Mouse (Mus musculus): Measurements from ENCODE around the gene Ppm1h.
"Not testable (repeated sequence)": the region's sequence is repeated elsewhere in the genome, so short reads cannot be mapped to it uniquely, and the experiment has no call there.

Gene Ppm1h

DNA sequence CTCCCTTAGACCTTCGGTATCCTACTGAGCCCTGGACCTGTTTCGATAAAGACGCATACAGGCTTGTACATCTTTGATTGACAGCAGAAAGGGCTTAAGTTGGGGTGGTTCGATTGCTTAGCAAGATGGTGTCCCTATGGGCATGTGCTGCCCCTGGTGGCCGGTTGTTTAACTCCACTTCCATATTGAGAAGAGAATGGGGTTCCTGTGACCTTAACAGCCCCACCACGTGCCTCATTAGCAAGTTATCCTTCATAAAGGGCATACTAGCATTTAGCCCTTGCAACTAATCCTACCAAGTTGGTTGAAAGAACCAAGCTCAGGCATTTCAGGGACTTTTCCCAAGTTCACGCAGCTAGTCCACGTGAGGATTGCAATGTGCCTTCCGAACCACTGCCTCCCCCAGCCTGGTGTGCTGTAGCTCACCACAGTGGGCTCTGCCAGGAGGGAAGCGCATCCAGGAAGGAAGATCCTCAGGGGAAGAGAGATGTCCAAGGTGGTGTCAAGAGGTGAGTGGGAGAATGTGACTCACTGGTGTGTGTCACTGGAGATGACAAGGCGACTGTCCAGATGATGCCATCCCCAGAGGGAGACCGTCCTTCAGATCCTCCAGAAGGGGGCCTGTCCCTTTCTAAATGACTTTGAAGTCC is 216.7 kb downstream of the Ppm1h start:
- DNase-seq (ENCODE audit: low spot score), result no peak

DNA sequence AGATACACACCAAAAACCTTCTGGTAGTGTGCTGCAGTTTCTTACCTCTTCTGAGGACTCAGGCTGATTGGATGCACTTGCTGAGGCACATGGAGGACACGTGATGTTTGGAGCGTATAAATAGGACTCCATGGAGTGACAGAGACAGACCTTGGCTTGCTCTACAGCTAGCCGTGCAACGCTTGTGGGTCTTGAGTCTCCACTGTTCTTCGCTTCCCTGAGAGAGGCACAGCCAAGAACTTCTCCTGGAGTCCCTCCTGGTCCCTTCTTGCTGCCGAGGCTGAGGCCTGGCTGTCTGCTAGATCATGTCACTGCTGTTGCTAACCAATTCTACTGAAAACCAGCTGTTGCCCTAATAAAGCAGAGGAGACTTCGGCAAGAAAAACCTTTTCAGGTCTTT is 221.4 kb downstream of the Ppm1h start:
- DNase-seq (ENCODE audit: low spot score), result no peak

DNA sequence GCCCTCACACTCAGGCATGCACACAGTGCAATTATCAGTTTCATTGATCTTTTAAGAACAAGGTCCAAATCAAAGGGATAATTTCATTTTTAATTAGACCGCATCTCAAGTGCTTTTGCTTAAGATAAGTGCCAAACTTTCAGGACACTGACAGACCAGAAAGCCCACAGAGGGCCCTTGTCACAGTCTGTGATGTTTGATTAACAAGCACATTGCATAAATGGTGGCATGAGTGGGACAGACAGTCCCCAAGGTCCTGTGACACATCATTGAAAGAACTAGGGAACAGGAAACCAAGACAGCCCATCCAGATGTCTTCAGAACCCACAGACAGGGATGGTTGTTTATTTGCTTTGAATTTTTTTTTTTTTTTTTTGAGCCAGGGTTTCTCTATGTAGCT is 221.9 kb downstream of the Ppm1h start:
- DNase-seq (ENCODE audit: low spot score), result no peak

GRCm38 (mm10) chr10:122901379-122901778 is 222.8 kb downstream of the Ppm1h start:
- DNase-seq (ENCODE audit: low spot score), result no peak

- no peak for DNase-seq (ENCODE audit: low spot score)
These were observed 231.0 kb downstream of the Ppm1h start for GRCm38 (mm10) chr10:122909406-122910032.

- no peak for DNase-seq (ENCODE audit: low spot score)
These were observed 232.2 kb downstream of the Ppm1h start for GRCm38 (mm10) chr10:122910798-122911225.

DNA sequence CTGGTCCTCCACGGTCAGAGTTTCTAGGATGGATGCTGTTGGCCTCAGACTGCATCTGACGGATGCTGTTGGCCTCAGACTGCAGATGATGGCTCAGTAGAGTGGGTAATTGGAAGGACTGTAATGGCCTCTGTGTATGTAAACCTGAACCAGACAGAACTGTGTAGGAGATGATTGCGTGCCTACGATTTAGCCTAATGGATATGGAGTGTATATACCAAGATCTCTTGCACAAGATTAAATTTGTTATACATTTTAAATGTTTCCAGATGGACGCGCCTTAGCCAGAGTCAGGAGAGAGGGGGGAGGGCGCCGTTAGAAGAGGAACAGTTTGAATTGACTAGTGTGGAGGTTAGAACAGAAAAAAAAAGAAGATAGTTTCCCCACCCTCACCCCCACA is 233.1 kb downstream of the Ppm1h start:
- no peak for DNase-seq (ENCODE audit: low spot score)

DNA sequence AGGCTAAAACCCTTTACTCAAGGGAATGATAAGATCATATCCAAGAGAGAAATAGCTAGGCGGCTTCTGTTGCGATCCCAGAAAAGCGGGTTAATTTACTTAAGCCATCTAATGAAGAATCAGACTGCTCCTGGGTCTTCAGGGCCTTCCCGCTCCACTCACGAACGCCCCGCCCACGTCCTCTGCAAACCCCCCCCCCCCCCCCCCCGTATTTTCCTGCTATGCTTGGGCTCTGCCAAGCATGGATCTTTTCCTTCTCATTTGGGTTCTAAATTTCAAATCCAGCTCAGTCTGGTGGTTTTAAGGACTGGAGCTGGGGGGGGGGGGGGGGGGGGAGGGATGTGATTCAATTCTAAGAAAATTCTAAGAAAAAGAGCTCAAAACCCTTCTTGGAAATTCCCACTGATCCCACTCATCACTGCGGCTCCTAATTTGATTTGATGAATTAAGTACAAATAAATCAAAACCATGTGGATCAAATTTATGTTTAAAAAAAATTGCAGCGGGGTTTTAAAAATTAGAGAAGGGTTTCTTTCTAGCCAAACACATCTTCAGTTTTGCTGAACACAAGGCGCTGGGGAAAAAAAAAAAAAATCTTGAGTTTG is 233.6 kb downstream of the Ppm1h start:
- no peak for DNase-seq (ENCODE audit: low spot score)

- peak; percentile 67 for DNase-seq (ENCODE audit: low spot score)
These were observed 234.3 kb downstream of the Ppm1h start for GRCm38 (mm10) chr10:122912701-122913368.

DNA sequence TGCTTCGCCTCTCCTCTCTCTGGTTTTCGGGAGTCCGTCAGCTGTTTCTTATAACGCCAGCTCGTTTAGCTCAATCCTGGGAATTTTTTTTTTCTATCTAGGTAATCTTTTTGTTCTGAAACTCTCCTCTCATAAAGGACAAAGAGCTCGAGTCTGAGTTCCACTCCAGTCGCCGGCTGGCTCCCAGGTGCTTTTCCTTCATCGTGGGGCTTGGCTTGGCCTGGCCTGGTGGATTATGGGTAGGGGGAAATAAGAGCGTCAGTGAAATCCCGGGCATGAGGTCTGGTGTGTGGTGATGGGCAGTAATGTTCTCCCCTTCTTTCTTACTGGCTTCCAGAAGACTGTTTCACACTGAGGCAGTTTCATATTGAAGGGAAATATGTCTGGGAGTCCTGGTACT is 234.8 kb downstream of the Ppm1h start:
- no peak for DNase-seq (ENCODE audit: low spot score)

GRCm38 (mm10) chr10:122915905-122916304 is 237.3 kb downstream of the Ppm1h start:
- DNase-seq (ENCODE audit: low spot score), result no peak

DNA sequence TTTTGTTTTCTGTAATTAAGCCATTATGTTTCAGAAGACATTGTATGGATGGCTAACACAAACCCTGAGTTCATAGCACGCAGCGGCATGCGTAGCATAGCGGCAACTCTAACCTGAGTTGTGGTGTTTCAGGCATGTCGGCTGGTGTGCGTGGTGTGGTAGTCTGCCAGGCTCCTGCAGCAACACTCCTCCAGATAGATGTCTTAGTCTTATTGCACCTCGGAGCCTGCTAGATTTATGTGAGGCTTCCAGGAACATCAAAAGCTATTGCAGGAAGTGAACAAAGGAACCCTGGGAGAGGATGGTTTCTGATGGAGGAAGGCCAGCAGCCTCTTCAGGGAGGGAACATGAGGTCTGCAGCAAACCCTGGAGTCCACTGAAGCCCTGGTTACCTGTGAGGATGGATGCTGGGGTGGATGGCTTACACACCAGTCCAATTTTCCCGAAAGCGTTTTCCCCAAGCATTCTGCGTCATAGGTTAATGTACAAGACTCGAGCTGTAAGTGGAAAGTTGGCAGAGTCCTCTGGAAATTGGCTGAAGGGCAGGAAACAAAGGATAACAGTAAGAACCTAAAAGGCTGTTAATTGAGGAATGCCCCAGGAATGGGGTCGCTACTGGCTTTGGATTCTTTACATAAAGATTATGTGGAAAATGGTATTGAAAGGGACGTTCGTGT is 239.2 kb downstream of the Ppm1h start:
- no peak for DNase-seq (ENCODE audit: low spot score)

GRCm38 (mm10) chr10:122918325-122918694 is 239.7 kb downstream of the Ppm1h start:
- no peak for DNase-seq (ENCODE audit: low spot score)

DNA sequence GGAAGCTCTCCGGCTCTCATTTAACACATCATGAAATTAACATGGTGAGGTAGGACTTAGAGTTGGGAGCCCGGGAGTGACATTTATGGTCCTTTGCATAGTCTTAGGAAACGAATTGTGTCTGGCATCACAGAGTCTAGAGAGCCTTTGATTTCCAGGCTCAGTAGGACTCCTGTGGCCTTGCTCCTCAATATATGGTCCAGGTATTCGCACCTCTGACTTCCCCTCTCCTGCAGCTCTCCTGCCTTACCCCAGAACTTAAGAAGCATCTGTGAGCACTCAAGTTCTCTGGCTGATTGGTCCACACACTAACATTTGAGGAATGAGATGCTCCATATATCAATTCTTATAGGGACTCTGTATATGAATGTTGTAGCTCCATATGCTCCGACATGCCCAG is 240.2 kb downstream of the Ppm1h start:
- no peak for DNase-seq (ENCODE audit: low spot score)

- DNase-seq (ENCODE audit: low spot score), result no peak
These were observed 240.9 kb downstream of the Ppm1h start for GRCm38 (mm10) chr10:122919416-122919815.

DNA sequence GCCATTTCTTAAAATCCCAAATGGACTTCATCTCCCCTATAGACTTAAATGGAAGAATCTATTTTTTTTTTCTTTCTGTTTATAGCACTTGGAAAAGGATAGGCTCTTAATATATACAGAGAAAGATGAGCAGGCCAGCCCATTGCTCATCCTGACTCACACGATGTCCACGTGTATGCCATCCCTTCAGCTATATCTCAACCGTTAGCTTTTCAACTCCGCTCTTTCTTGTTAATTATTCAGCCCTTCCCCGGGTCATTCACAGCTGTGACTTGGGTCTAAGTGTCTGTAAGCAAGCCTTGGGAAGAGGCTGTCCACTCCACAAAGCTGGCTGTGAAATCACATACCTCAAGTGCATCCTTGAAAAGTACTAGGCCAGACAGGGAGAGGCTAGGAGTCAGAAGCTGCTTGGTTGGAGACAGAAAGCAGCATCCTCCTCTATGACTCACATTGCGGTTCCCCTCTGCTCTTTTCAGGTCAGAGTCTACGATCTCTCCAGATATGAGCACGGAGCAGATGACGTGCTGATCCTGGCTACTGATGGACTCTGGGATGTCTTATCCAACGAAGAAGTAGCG is 241.7 kb downstream of the Ppm1h start:
- DNase-seq (ENCODE audit: low spot score), result no peak

DNA sequence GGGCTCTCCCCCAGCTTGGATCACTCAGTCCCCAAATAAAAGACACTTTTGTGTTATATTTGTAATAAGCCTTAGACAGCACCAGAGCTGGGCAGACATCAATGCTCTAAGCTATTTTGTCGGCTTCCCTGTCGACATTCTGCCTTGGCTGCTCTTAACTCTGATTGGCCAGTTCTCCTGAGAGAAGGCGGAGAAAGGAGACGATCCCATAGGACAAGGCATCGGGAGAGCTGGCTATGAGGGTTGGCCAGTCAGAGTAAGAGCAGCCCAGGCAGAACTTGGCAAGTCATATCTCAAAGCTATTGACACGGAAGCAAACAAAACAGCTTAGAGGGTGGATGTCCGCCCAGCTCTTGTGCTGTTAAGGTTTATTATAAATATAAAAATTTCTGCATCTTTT is 243.7 kb downstream of the Ppm1h start:
- no peak for DNase-seq (ENCODE audit: low spot score)

DNA sequence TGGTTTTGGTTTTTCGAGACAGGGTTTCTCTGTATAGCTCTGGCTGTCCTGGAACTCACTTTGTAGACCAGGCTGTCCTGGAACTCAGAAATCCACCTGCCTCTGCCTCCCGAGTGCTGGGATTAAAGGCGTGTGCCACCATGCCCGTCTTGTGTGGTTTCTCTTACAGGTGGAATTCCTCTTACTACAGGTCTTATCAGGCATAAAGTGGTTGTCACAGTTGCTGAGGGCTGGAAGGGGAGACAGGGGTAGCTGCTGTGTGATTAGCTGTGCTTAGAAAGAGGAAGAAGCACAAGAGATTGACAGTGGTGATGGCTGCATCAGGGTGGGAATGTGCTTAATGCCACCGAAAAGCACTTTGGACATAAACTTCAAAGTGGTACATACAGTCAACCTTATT is 246.0 kb downstream of the Ppm1h start:
- DNase-seq (ENCODE audit: low spot score), result not testable (repeated sequence)

GRCm38 (mm10) chr10:122926275-122926674 is 247.7 kb downstream of the Ppm1h start:
- no peak for DNase-seq (ENCODE audit: low spot score)

DNA sequence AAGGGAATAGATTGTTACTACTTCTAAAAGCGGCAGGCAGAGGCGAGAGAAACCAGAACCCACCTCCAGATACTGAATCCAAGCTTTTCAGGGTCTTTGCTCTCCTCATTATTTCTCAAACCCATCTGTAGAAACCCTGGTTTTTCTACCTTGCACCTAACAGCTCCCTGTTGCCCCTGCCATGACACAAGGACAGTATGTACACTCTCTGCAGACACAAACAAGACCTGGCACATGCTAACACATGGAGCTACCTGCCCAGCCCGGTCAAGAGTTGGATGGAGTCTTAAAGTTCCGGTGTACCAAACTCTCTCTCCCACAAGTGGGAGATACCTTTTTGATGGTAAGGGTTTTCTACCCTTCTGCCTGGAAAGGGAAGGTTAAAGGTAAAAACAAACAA is 252.0 kb downstream of the Ppm1h start:
- DNase-seq (ENCODE audit: low spot score), result no peak

- peak; percentile 28 for DNase-seq (ENCODE audit: low spot score)
These were observed 252.8 kb downstream of the Ppm1h start for GRCm38 (mm10) chr10:122931193-122931832.
